Mouse (Mus musculus) kidney, postnatal 10 days (tissue): Measurements from ENCODE around the gene Mllt3.
A peak's percentile ranks its signal among the peaks of the same experiment; 100 is the strongest.
"Not testable (repeated sequence)": the region's sequence is repeated elsewhere in the genome, so short reads cannot be mapped to it uniquely, and the experiment has no call there.

Experiments
- DNase-seq: peaks from one replicate; pipeline ENCODE4 v3.0.0; 2021; ENCODE audit warnings: mixed read lengths

The Mllt3 gene

DNA sequence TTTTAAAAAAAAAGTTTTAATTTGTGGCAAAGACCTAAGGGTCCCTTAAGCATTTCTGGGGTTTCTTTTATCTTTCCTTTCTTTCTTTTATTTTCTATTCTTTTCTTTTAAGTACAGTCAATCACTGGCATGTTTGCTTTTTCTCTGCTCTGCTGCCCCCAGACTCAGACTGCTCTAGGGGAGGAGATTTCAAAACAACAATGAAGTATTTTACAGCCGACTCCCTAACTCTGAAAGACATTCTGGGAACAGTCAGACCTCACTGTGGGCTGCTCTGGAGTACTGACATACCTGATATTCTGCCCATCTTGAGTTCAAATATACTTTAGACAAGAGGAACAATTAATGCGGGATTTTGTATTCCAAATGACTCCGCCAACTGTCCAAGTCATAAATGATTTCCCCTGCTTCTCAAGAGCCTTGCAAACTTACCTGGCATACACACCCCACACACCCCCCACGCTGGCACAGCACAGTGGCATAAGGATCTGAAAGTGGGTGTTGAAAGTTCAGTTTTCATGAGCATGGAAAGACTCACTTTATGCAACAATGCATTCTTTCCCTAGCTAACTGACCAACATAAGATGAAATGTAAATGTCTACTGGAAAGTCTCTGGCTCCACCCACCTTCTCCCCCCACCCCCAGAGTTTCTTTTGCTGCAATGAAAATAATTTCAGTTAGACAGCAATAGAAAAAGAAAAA, 21.1 kb downstream of the Mllt3 start:
- no peak for DNase-seq

- no peak for DNase-seq
Measured at GRCm38 (mm10) chr4:88010441-88010840, 22.7 kb downstream of the Mllt3 start.

GRCm38 (mm10) chr4:88005801-88006200, 27.4 kb downstream of the Mllt3 start:
- no peak for DNase-seq

- no peak for DNase-seq
Measured at GRCm38 (mm10) chr4:88003159-88003948, 29.8 kb downstream of the Mllt3 start.

GRCm38 (mm10) chr4:87991710-87992109, 41.5 kb downstream of the Mllt3 start:
- DNase-seq = no peak

- DNase-seq = no peak
Measured at GRCm38 (mm10) chr4:87990940-87991339, 42.2 kb downstream of the Mllt3 start.

DNA sequence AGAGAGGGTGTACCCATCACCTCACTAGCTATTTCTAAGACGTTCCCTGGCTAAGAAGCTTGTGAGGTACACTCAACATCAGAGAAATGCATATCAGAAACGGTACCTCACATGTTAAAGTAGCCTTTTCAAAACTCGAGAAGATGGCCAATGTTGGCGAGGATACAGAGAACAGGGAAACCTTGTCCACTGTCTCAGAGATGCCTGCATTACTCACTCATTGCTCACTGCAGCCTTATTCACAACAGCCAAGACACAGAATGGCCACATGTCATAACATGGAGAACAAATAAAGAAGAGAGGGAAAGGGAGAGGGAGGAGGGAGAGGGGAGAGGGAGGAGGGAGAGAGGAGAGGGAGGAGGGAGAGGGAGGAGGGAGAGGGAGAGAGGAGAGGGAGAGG, 47.9 kb downstream of the Mllt3 start:
- DNase-seq = no peak

DNA sequence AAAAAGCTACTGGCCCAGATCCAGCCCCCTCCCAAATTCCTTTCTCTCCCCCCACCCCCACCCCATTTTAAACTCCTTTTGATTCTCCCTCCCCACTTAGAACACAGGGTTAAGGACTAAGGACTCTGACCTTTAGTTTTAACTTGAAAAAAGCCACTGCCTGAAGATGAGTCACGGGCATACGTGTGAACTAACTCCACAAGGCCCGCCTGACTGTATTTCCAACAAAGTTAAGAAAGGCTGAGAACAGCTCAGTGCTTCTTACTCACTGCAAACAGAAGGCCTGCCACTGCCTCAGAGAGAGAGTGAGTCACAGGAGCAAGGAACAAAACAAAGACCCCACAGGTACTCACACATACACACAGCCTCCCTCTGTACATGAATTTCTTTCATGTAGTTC, 48.6 kb downstream of the Mllt3 start:
- DNase-seq = peak; percentile 21

- DNase-seq = no peak
Measured at GRCm38 (mm10) chr4:87984091-87984490, 49.1 kb downstream of the Mllt3 start.

DNA sequence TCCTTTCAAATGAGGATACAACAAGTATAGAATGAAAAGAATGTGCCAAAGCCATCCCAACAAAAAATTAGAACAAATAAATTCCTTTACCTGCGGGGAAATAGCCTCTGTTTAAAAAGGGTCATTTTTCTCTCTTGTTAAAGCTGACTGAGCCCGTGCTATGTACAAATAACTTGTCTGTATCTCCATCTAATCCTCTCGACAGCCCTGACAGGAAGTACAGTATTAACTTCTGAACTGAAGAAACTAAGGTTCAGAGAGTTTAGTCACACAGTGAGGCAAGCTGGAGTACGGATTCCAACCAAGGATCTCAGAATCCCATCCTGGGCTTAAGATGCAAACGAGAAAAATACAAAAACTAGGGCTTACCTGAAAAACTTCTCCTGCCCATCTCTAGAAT, 50.6 kb downstream of the Mllt3 start:
- no peak for DNase-seq

GRCm38 (mm10) chr4:87977820-87978448, 55.2 kb downstream of the Mllt3 start:
- no peak for DNase-seq

GRCm38 (mm10) chr4:87965836-87966235, 67.3 kb downstream of the Mllt3 start:
- DNase-seq = no peak

GRCm38 (mm10) chr4:87964890-87965289, 68.3 kb downstream of the Mllt3 start:
- not testable (repeated sequence) for DNase-seq

DNA sequence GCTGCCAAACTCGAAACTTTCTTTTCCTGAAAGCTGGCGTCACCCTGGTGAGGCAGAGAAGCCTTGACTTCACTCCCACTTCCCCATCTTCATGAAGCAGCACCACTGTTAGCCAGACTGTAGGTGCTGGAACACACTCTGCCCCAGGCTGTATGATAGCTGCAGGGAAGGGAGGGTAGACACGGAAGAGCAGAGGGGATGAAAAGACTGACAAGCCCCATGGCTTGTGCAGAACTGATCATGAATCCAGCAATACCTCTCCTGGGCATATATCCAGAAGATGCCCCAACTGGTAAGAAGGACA, 69.4 kb downstream of the Mllt3 start:
- DNase-seq = no peak

DNA sequence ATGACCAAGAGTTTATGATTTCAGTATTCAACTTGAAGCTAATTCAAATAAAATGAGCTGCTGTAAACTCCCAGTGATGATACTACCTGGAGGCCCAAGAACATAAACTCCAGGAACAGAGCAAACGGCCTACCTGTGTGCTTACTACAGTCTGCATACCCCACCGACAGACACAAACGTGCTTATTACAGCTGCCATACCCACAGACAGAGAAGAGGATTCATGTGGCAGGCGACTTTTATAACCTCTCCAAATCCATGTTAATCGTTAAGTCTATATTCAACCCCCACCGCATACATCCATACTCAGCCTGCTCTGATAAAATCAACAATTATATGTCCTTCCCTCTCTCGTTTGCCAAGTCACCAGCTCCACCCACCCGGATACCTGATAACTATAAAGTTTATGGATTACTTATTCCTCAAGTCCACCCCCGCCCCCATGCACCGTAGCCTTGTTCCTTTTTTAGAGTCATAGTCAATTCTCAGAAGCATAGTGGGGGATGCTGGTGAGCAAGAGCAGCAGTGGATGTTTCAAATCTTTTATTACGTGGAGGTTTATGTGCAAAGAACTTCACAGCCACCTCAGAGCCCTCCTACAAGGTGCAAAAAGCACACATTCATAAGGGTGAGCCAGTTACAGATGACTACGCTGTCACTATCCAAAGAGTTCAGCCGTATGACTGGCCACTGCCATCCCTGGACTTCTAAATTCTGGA, 70.0 kb downstream of the Mllt3 start:
- no peak for DNase-seq

GRCm38 (mm10) chr4:87961872-87962271, 71.3 kb downstream of the Mllt3 start:
- DNase-seq = no peak

DNA sequence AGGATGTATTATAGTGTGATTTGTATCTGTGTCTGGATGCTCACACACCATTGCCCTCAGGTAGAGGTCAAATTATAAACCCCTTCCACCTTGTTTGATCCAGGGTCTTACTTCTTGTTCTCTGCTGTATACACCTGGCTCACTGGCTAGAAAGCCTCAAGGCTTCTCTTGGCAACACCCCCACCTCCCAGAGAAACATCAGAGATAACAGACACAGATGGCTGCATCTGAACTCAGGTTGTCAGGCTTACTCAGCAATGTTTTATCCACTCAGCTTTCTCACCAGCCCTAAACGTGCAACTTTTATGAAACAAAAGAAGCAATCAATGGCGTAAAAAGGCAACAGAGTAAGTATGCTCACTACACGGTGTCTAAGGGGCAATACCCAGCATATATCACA, 75.3 kb downstream of the Mllt3 start:
- DNase-seq = no peak

DNA sequence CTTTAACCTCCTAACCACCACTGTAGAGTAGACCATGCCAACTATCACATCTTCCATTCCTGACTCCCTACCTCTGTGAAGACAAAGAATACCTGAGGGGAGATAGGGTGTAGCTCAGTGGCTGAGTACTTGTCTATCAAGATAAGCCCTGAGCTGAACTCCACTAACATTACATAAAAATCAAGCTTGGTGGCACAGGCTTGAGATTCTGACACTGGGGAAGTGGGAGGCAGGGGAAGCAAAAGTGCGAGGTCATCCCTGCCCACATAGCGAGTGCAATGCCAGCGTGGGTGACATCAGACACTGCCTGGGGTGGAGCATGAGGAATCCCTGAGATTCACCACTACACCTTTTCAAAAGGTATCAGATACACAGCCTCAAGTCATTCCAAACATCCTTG, 76.0 kb downstream of the Mllt3 start:
- DNase-seq = no peak

DNA sequence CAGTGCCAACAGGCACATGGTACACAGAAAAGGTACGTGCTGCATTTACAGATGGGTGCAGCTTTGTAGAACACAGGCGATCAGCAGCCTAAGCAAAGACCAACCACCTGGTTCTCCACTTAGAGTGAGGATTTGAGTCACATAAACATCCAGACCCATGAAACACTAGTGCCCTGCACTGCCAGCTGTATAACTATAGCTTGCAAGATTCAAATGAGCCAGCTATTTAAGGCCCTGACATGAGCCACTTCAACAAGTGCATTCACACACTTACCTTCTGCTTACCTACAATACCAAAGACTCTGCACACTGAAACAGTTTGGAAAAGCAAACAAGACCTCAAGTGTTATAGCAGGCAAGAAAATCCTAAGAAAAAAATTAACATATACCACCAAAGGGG, 78.0 kb downstream of the Mllt3 start:
- DNase-seq = no peak

- DNase-seq = no peak
Measured at GRCm38 (mm10) chr4:87954421-87955083, 78.6 kb downstream of the Mllt3 start.

- no peak for DNase-seq
Measured at GRCm38 (mm10) chr4:87953736-87954135, 79.4 kb downstream of the Mllt3 start.

DNA sequence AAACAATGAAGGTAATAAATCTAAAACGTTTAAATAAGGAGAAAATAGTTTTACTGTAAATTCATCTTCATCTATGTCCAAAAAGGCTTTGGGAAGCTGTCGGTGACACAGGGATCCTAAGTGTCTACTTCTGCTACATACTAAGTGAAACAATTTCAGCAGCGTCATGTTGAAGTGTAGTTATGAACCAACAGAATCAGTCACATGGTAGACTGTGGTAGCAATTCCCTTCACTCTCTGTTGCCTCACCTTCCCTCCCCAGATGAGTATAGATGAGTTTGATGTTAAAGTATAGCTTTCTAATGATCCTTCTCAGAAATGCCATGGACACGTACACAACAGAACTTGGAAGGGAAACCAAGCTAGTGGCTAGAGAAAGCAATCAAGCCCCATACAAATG, 79.9 kb downstream of the Mllt3 start:
- DNase-seq = no peak

- no peak for DNase-seq
Measured at GRCm38 (mm10) chr4:87949451-87949850, 83.7 kb downstream of the Mllt3 start.
